Mouse (Mus musculus): Measurements from ENCODE around the gene Mtor. TPM values are rescaled to one million over a fixed set of nuclear protein-coding genes. Genes with fewer than 3 reads are reported as not detected.
A peak's percentile ranks its signal among the peaks of the same experiment; 100 is the strongest.

The Mtor gene
- 18.9 and 23.6 TPM in 2 replicates for polyA plus RNA-seq (2014; fragmentation: Nextera tagmentation; extraction: Ambion mirVana)

- peak; percentile 93 for ATAC-seq (replicated peaks; ENCODE audit: insufficient number of reproducible peaks, low FRiP score, low TSS enrichment)
- Histone ChIP-seq H3K4me3 (ENCODE audit: low read depth, low read length) (peak within 1 kb of the TSS; percentile 96), H3K4me2 (peak within 1 kb of the TSS; percentile 63), H3K9me3 (replicated peaks; ENCODE audit: control insufficient read depth, low read length) (no peaks in the 10 kb centered on the region), H3K36me3 (ENCODE audit: control insufficient read depth, insufficient read depth, low read length) (peaks cover 9% of the 10 kb centered on the region), H3K27ac (ENCODE audit: low read depth, low read length) (peak within 1 kb of the TSS; percentile 54), H3K4me1 (ENCODE audit: control insufficient read depth, insufficient read depth, low read length) (peaks cover 13% of the 10 kb centered on the region), H3K27me3 (ENCODE audit: control insufficient read depth, insufficient read depth, low read length) (no peaks in the 10 kb centered on the region), H3K9ac (ENCODE audit: low read depth, low read length) (peak within 1 kb of the TSS; percentile 93)
- WGBS (ENCODE audit: insufficient replicate concordance) = under 1% methylated on average over 52 of the region's 56 CpGs
Observed at GRCm38 (mm10) chr4:148448179-148448852, at the start of gene Mtor. TSS of gene Mtor (plus strand) at chr4:148448611.

GRCm38 (mm10) chr4:148399437-148400094 is 48.8 kb upstream of the Mtor start:
- no peak for ATAC-seq (replicated peaks; ENCODE audit: insufficient number of reproducible peaks, low FRiP score, low TSS enrichment)

GRCm38 (mm10) chr4:148403402-148403801 is 45.0 kb upstream of the Mtor start:
- no peak overlapping the region for H3K4me3 ChIP-seq (ENCODE audit: low read depth, low read length)
- WGBS (ENCODE audit: insufficient replicate concordance) = 23% methylated on average over 12 of the region's 12 CpGs
- peaks cover 57% of the 10 kb centered on the region for H3K27me3 ChIP-seq (ENCODE audit: control insufficient read depth, insufficient read depth, low read length)
- H3K4me1 ChIP-seq (ENCODE audit: control insufficient read depth, insufficient read depth, low read length) = 0 out of 2 replicates have a peak, but pooled peaks cover 5% of the 10 kb centered on the region
- ATAC-seq (replicated peaks; ENCODE audit: insufficient number of reproducible peaks, low FRiP score, low TSS enrichment) = no peak
- H3K27ac ChIP-seq (ENCODE audit: low read depth, low read length) = no peak overlapping the region
- no peak overlapping the region for H3K4me2 ChIP-seq
- no peaks in the 10 kb centered on the region for H3K9me3 ChIP-seq (replicated peaks; ENCODE audit: control insufficient read depth, low read length)
- H3K9ac ChIP-seq (ENCODE audit: low read depth, low read length) = no peak overlapping the region
- no peaks in the 10 kb centered on the region for H3K36me3 ChIP-seq (ENCODE audit: control insufficient read depth, insufficient read depth, low read length)

More at GRCm38 (mm10) chr4:148399437-148400094, 48.8 kb upstream of the Mtor start:
- Histone ChIP-seq H3K4me1 (ENCODE audit: control insufficient read depth, insufficient read depth, low read length) (no peaks in the 10 kb centered on the region), H3K4me3 (ENCODE audit: low read depth, low read length) (no peak overlapping the region), H3K9me3 (replicated peaks; ENCODE audit: control insufficient read depth, low read length) (no peaks in the 10 kb centered on the region), H3K36me3 (ENCODE audit: control insufficient read depth, insufficient read depth, low read length) (no peaks in the 10 kb centered on the region), H3K4me2 (no peak overlapping the region), H3K27ac (ENCODE audit: low read depth, low read length) (no peak overlapping the region), H3K27me3 (ENCODE audit: control insufficient read depth, insufficient read depth, low read length) (peaks cover 28% of the 10 kb centered on the region), H3K9ac (ENCODE audit: low read depth, low read length) (no peak overlapping the region)
- 67% methylated on average over 9 of the region's 9 CpGs for WGBS (ENCODE audit: insufficient replicate concordance)

- Histone ChIP-seq H3K4me3 (ENCODE audit: low read depth, low read length) (no peak overlapping the region), H3K27ac (ENCODE audit: low read depth, low read length) (no peak overlapping the region), H3K36me3 (ENCODE audit: control insufficient read depth, insufficient read depth, low read length) (no peaks in the 10 kb centered on the region), H3K9ac (ENCODE audit: low read depth, low read length) (no peak overlapping the region), H3K4me2 (no peak overlapping the region), H3K9me3 (replicated peaks; ENCODE audit: control insufficient read depth, low read length) (no peaks in the 10 kb centered on the region), H3K27me3 (ENCODE audit: control insufficient read depth, insufficient read depth, low read length) (peaks cover 62% of the 10 kb centered on the region), H3K4me1 (ENCODE audit: control insufficient read depth, insufficient read depth, low read length) (0 out of 2 replicates have a peak, but pooled peaks cover 5% of the 10 kb centered on the region)
- 17% methylated on average over 11 of the region's 11 CpGs for WGBS (ENCODE audit: insufficient replicate concordance)
- ATAC-seq (replicated peaks; ENCODE audit: insufficient number of reproducible peaks, low FRiP score, low TSS enrichment) = no peak
Observed at GRCm38 (mm10) chr4:148404748-148405147, 43.7 kb upstream of the Mtor start.

- Histone ChIP-seq H3K4me1 (ENCODE audit: control insufficient read depth, insufficient read depth, low read length) (0 out of 2 replicates have a peak, but pooled peaks cover 5% of the 10 kb centered on the region), H3K27ac (ENCODE audit: low read depth, low read length) (no peak overlapping the region), H3K9me3 (replicated peaks; ENCODE audit: control insufficient read depth, low read length) (no peaks in the 10 kb centered on the region), H3K27me3 (ENCODE audit: control insufficient read depth, insufficient read depth, low read length) (peaks cover 59% of the 10 kb centered on the region), H3K4me3 (ENCODE audit: low read depth, low read length) (no peak overlapping the region), H3K36me3 (ENCODE audit: control insufficient read depth, insufficient read depth, low read length) (no peaks in the 10 kb centered on the region), H3K4me2 (no peak overlapping the region), H3K9ac (ENCODE audit: low read depth, low read length) (no peak overlapping the region)
- 16% methylated on average over 13 of the region's 13 CpGs for WGBS (ENCODE audit: insufficient replicate concordance)
- ATAC-seq (replicated peaks; ENCODE audit: insufficient number of reproducible peaks, low FRiP score, low TSS enrichment) = no peak
Observed at GRCm38 (mm10) chr4:148405255-148405788, 43.1 kb upstream of the Mtor start.

GRCm38 (mm10) chr4:148408256-148408975 is 40.0 kb upstream of the Mtor start:
- H3K36me3 ChIP-seq (ENCODE audit: control insufficient read depth, insufficient read depth, low read length) = no peaks in the 10 kb centered on the region
- H3K27ac ChIP-seq (ENCODE audit: low read depth, low read length) = no peak overlapping the region
- no peak for ATAC-seq (replicated peaks; ENCODE audit: insufficient number of reproducible peaks, low FRiP score, low TSS enrichment)
- no peaks in the 10 kb centered on the region for H3K9me3 ChIP-seq (replicated peaks; ENCODE audit: control insufficient read depth, low read length)
- H3K9ac ChIP-seq (ENCODE audit: low read depth, low read length) = no peak overlapping the region
- no peak overlapping the region for H3K4me3 ChIP-seq (ENCODE audit: low read depth, low read length)
- 66% methylated on average over 10 of the region's 10 CpGs for WGBS (ENCODE audit: insufficient replicate concordance)
- H3K4me1 ChIP-seq (ENCODE audit: control insufficient read depth, insufficient read depth, low read length) = 0 out of 2 replicates have a peak, but pooled peaks cover 5% of the 10 kb centered on the region
- H3K4me2 ChIP-seq = no peak overlapping the region
- H3K27me3 ChIP-seq (ENCODE audit: control insufficient read depth, insufficient read depth, low read length) = peaks cover 45% of the 10 kb centered on the region

- peak overlapping the region; percentile 29; the same call in 1 of the 2 replicates for H3K4me2 ChIP-seq
- no peak overlapping the region for H3K4me3 ChIP-seq (ENCODE audit: low read depth, low read length)
- H3K4me1 ChIP-seq (ENCODE audit: control insufficient read depth, insufficient read depth, low read length) = no peaks in the 10 kb centered on the region
- H3K9ac ChIP-seq (ENCODE audit: low read depth, low read length) = no peak overlapping the region
- no peaks in the 10 kb centered on the region for H3K9me3 ChIP-seq (replicated peaks; ENCODE audit: control insufficient read depth, low read length)
- peaks cover 34% of the 10 kb centered on the region for H3K27me3 ChIP-seq (ENCODE audit: control insufficient read depth, insufficient read depth, low read length)
- no peak overlapping the region for H3K27ac ChIP-seq (ENCODE audit: low read depth, low read length)
- H3K36me3 ChIP-seq (ENCODE audit: control insufficient read depth, insufficient read depth, low read length) = no peaks in the 10 kb centered on the region
- ATAC-seq (replicated peaks; ENCODE audit: insufficient number of reproducible peaks, low FRiP score, low TSS enrichment) = no peak
- 7% methylated on average over 16 of the region's 16 CpGs for WGBS (ENCODE audit: insufficient replicate concordance)
Observed at GRCm38 (mm10) chr4:148415575-148415974, 32.8 kb upstream of the Mtor start.

GRCm38 (mm10) chr4:148417074-148417526 is 31.3 kb upstream of the Mtor start:
- H3K4me2 ChIP-seq = no peak overlapping the region
- H3K9ac ChIP-seq (ENCODE audit: low read depth, low read length) = no peak overlapping the region
- no peaks in the 10 kb centered on the region for H3K9me3 ChIP-seq (replicated peaks; ENCODE audit: control insufficient read depth, low read length)
- peaks cover 34% of the 10 kb centered on the region for H3K27me3 ChIP-seq (ENCODE audit: control insufficient read depth, insufficient read depth, low read length)
- no peak overlapping the region for H3K4me3 ChIP-seq (ENCODE audit: low read depth, low read length)
- no peak overlapping the region for H3K27ac ChIP-seq (ENCODE audit: low read depth, low read length)
- no peaks in the 10 kb centered on the region for H3K4me1 ChIP-seq (ENCODE audit: control insufficient read depth, insufficient read depth, low read length)
- no peak for ATAC-seq (replicated peaks; ENCODE audit: insufficient number of reproducible peaks, low FRiP score, low TSS enrichment)
- H3K36me3 ChIP-seq (ENCODE audit: control insufficient read depth, insufficient read depth, low read length) = no peaks in the 10 kb centered on the region
- 23% methylated on average over 11 of the region's 11 CpGs for WGBS (ENCODE audit: insufficient replicate concordance)
